ENCODE assay signal across 13 mouse cellular contexts in the genomic region with DNA sequence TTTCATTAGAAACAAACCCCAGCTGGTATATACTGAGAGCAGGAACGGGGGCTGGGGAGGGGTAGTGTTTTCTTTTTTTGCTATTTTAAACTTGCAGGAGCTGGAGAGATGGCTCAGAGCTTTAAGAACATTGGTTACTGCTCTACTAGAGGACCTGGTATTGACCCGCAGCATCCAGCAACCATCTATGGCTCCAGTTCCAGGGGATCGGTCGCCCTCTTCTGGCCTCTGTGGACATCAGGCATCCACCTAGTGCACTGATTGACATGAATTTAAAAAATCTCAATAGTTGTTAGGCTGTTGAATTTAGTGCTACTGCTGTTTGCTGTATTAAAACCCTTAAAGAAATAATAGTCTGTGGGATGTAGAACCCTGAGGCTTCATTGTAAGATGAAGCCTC. TPM values are rescaled to one million over a fixed set of nuclear protein-coding genes. Genes with fewer than 3 reads are reported as not detected.
A peak's percentile ranks its signal among the peaks of the same experiment; 100 is the strongest.
DNase-seq lines count a peak whose midpoint lies in the region; ATAC-seq and TF ChIP-seq lines count a peak whose summit lies in the region.
"Had no signal": no experiment of that assay in that cellular context is flagged by ENCODE, and none has a peak within 500 bp of the region (broad histone marks: within the 10 kb centered on the region; RNA-seq: fewer than 3 reads in every experiment).

No protein-coding gene starts in this region.

- H3K9me3 ChIP-seq in heart, embryonic 12.5 days (replicated peaks): no peaks in the 10 kb centered on the region
- H3K9me3 ChIP-seq in lung, embryonic 14.5 days (ENCODE audit: low read depth, low read length): no peaks in the 10 kb centered on the region
- no peaks in the 10 kb centered on the region for H3K9me3 ChIP-seq in hindbrain, postnatal 0 days (ENCODE audit: low read length)
- no peaks in the 10 kb centered on the region for H3K9me3 ChIP-seq in stomach, embryonic 15.5 days

- no peak overlapping the region for H3K4me3 ChIP-seq in heart, adult 2 months
- no peak overlapping the region for H3K4me3 ChIP-seq in heart, embryonic 12.5 days
- H3K4me3 ChIP-seq in lung, embryonic 14.5 days (ENCODE audit: low read depth, low read length): no peak overlapping the region
- H3K4me3 ChIP-seq in hindbrain, postnatal 0 days (ENCODE audit: low read length): no peak overlapping the region
- H3K4me3 ChIP-seq in stomach, embryonic 15.5 days (replicated peaks): no peak overlapping the region

- peaks cover 19% of the 10 kb centered on the region for H3K4me1 ChIP-seq in heart, adult 2 months (ENCODE audit: control insufficient read depth, insufficient read depth, low read length)
- H3K4me1 ChIP-seq in heart, embryonic 12.5 days (replicated peaks): peaks cover 18% of the 10 kb centered on the region
- H3K4me1 ChIP-seq in lung, embryonic 14.5 days (ENCODE audit: insufficient read depth): peaks cover 9% of the 10 kb centered on the region; the same call in 1 of the 2 replicates
- peaks cover 3% of the 10 kb centered on the region for H3K4me1 ChIP-seq in hindbrain, postnatal 0 days (ENCODE audit: insufficient read depth, low read length)
- peaks cover 19% of the 10 kb centered on the region; the same call in 1 of the 2 replicates for H3K4me1 ChIP-seq in stomach, embryonic 15.5 days

- DNase-seq in heart, adult 2 months: no peak
- DNase-seq in lung, embryonic 14.5 days: no peak
- DNase-seq in lung, postnatal 36 days: no peak
- no peak for DNase-seq in hindbrain, postnatal 0 days (ENCODE audit: low spot score)
- DNase-seq in right cerebral cortex, postnatal 10 days (ENCODE audit: low spot score in 2 of 2): no peak
- DNase-seq in cerebellum, postnatal 36 days: no peak
- DNase-seq: adrenal gland, adult 2 months; embryo, embryonic 11 days; gastrocnemius, postnatal 10 days; kidney, adult 9 months; lung, adult 18-20 months had no signal

- no peak for TF ChIP-seq POLR2A in heart, adult 2 months (IDR thresholded peaks at IDR 0.05; ENCODE audit: insufficient read depth, low read depth, low read length)

- H3K9ac ChIP-seq in heart, adult 2 months (ENCODE audit: low read depth, low read length): no peak overlapping the region
- H3K9ac ChIP-seq in heart, embryonic 12.5 days: no peak overlapping the region
- no peak overlapping the region for H3K9ac ChIP-seq in lung, embryonic 14.5 days
- no peak overlapping the region for H3K9ac ChIP-seq in hindbrain, postnatal 0 days (replicated peaks; ENCODE audit: low read length)
- H3K9ac ChIP-seq in stomach, embryonic 15.5 days: no peak overlapping the region

- H3K4me2 ChIP-seq in heart, embryonic 12.5 days: no peak overlapping the region
- H3K4me2 ChIP-seq in lung, embryonic 14.5 days: peak overlapping the region; percentile 95; the same call in 1 of the 2 replicates
- H3K4me2 ChIP-seq in hindbrain, postnatal 0 days (ENCODE audit: low read depth, low read length): peak overlapping the region; percentile 89
- H3K4me2 ChIP-seq in stomach, embryonic 15.5 days: peak overlapping the region; percentile 79; the same call in 1 of the 2 replicates

- no peak for TF ChIP-seq EP300 in heart, adult 2 months (IDR thresholded peaks at IDR 0.05; ENCODE audit: insufficient read depth, low read depth, low read length)

- H3K79me2 ChIP-seq in heart, adult 2 months (replicated peaks; ENCODE audit: control insufficient read depth, insufficient read depth, low read length): peaks cover 6% of the 10 kb centered on the region

- H3K27ac ChIP-seq in heart, adult 2 months: no peak overlapping the region
- no peak overlapping the region for H3K27ac ChIP-seq in heart, embryonic 12.5 days (ENCODE audit: poor library complexity, severe bottlenecking)
- H3K27ac ChIP-seq in lung, embryonic 14.5 days (ENCODE audit: low read depth): no peak overlapping the region
- no peak overlapping the region for H3K27ac ChIP-seq in hindbrain, postnatal 0 days
- H3K27ac ChIP-seq in stomach, embryonic 15.5 days: no peak overlapping the region

- no peak for ATAC-seq in heart, embryonic 12.5 days (ENCODE audit: insufficient number of reproducible peaks, low FRiP score)
- no peak for ATAC-seq in lung, embryonic 14.5 days (ENCODE audit: insufficient read depth)
- ATAC-seq in hindbrain, postnatal 0 days: no peak
- ATAC-seq in stomach, embryonic 15.5 days (ENCODE audit: insufficient read depth, low FRiP score, low read depth): no peak

- intact Hi-C loops in heart, adult 2 months (cut with DNase I): loop anchor here (5.0 kb wide), 1 partner anchor 57 kb away; no protein-coding TSS in a partner anchor

- peak; percentile 19; the same call in 1 of the 2 replicates for TF ChIP-seq CTCF in heart, adult 2 months (IDR thresholded peaks at IDR 0.05)
- TF ChIP-seq CTCF in lung, embryonic 14.5 days (IDR thresholded peaks at IDR 0.05; ENCODE audit: low read depth): no peak
- no peak for TF ChIP-seq CTCF in hindbrain, postnatal 0 days (IDR thresholded peaks at IDR 0.05; ENCODE audit: low read depth)

- WGBS in heart, adult 2 months: 98% methylated on average over 4 of the region's 4 CpGs
- WGBS in heart, embryonic 12.5 days: 97% methylated on average over 4 of the region's 4 CpGs
- WGBS in lung, embryonic 14.5 days: 90% methylated on average over 4 of the region's 4 CpGs
- 95% methylated on average over 4 of the region's 4 CpGs for WGBS in hindbrain, postnatal 0 days
- 88% methylated on average over 4 of the region's 4 CpGs for WGBS in stomach, embryonic 15.5 days

- no peaks in the 10 kb centered on the region for H3K27me3 ChIP-seq in heart, adult 2 months (ENCODE audit: control insufficient read depth, insufficient read depth, low read length)
- no peaks in the 10 kb centered on the region for H3K27me3 ChIP-seq in heart, embryonic 12.5 days (replicated peaks)
- no peaks in the 10 kb centered on the region for H3K27me3 ChIP-seq in lung, embryonic 14.5 days (ENCODE audit: insufficient read depth, low read length)
- H3K27me3 ChIP-seq in hindbrain, postnatal 0 days (ENCODE audit: insufficient read depth, low read length): no peaks in the 10 kb centered on the region
- H3K27me3 ChIP-seq in stomach, embryonic 15.5 days (replicated peaks): no peaks in the 10 kb centered on the region

- H3K36me3 ChIP-seq in heart, adult 2 months (ENCODE audit: control insufficient read depth, insufficient read depth, low read length): peaks cover 23% of the 10 kb centered on the region
- H3K36me3 ChIP-seq in heart, embryonic 12.5 days: peaks cover 5% of the 10 kb centered on the region; the same call in 1 of the 2 replicates
- H3K36me3 ChIP-seq in lung, embryonic 14.5 days (ENCODE audit: insufficient read depth): 0 out of 2 replicates have a peak, but pooled peaks cover 4% of the 10 kb centered on the region
- H3K36me3 ChIP-seq in hindbrain, postnatal 0 days (ENCODE audit: insufficient read depth, low read length): no peaks in the 10 kb centered on the region
- H3K36me3 ChIP-seq in stomach, embryonic 15.5 days: no peaks in the 10 kb centered on the region

RNA-seq across cellular contexts. Expression of gene Ncoa3, which starts 1.9 kb away (rescaled TPM):
- 10 to 100 TPM; 29.1 to 32.1 TPM for total RNA-seq in heart, adult 2 months (2021)
- polyA plus RNA-seq in heart, adult 2 months (2012; rRNA removed): 20.1 and 25.7 TPM in 2 replicates
- polyA plus RNA-seq in heart, embryonic 12.5 days (2016; fragmentation: Nextera tagmentation; extraction: Ambion mirVana): 16.4 and 17.4 TPM in 2 replicates
- 17.4 and 17.7 TPM in 2 replicates for polyA plus RNA-seq in lung, embryonic 14.5 days (2014; fragmentation: Nextera tagmentation; extraction: Ambion mirVana)
- total RNA-seq in hindbrain, postnatal 0 days (2014; rRNA removed): 28.3 and 29.2 TPM in 2 replicates
- polyA plus RNA-seq in hindbrain, postnatal 0 days (2015; fragmentation: Nextera tagmentation; extraction: Ambion mirVana): 10.7 and 10.8 TPM in 2 replicates
- 12.9 and 14.1 TPM in 2 replicates for polyA plus RNA-seq in stomach, embryonic 15.5 days (2015; fragmentation: Nextera tagmentation; extraction: Ambion mirVana)
